Comparison of ENCODE assay signal across 12 mouse cellular contexts in genomic region chr5:101962824-101963223, GRCm38 (mm10).
DNase-seq lines count a peak whose midpoint lies in the region; ATAC-seq lines count a peak whose summit lies in the region.
"Had no signal": no experiment of that assay in that cellular context is flagged by ENCODE, and none has a peak within 500 bp of the region (broad histone marks: within the 10 kb centered on the region; RNA-seq: fewer than 3 reads in every experiment).

No protein-coding gene starts in this region.

- no peak overlapping the region for H3K4me3 ChIP-seq in forebrain, embryonic 14.5 days (ENCODE audit: low read depth, low read length)
- no peak overlapping the region for H3K4me3 ChIP-seq in forebrain, embryonic 10.5 days
- no peak overlapping the region for H3K4me3 ChIP-seq in hindbrain, embryonic 15.5 days
- H3K4me3 ChIP-seq: heart, adult 2 months; kidney, embryonic 15.5 days; left cerebral cortex, adult 2 months; limb, embryonic 13.5 days had no signal

- H3K4me2 ChIP-seq in forebrain, embryonic 14.5 days (ENCODE audit: low read length) = no peak overlapping the region
- H3K4me2 ChIP-seq in hindbrain, embryonic 15.5 days = no peak overlapping the region
- H3K4me2 ChIP-seq: kidney, embryonic 15.5 days; limb, embryonic 13.5 days had no signal

- DNase-seq in forebrain, embryonic 14.5 days (ENCODE audit: low spot score) = peak; percentile 67
- DNase-seq in forebrain, embryonic 10.5 days (ENCODE audit: extremely low spot score, low spot score) = no peak
- peak; percentile 23 for DNase-seq in right cerebral cortex, adult 18-20 months
- no peak for DNase-seq in right cerebral cortex, postnatal 25 days
- DNase-seq in kidney, adult 8-10 months = no peak
- DNase-seq: heart, adult 2 months; lung, postnatal 14 days had no signal

- no peak overlapping the region for H3K9ac ChIP-seq in forebrain, embryonic 14.5 days (ENCODE audit: low read length)
- no peak overlapping the region for H3K9ac ChIP-seq in hindbrain, embryonic 15.5 days
- H3K9ac ChIP-seq: kidney, embryonic 15.5 days; limb, embryonic 13.5 days had no signal

- 44% methylated on average over 4 of the region's 4 CpGs for WGBS in forebrain, embryonic 14.5 days
- WGBS in forebrain, embryonic 10.5 days = 86% methylated on average over 4 of the region's 4 CpGs
- 67% methylated on average over 4 of the region's 4 CpGs for WGBS in hindbrain, embryonic 15.5 days

- peak; percentile 53 for ATAC-seq in forebrain, embryonic 14.5 days
- ATAC-seq in hindbrain, embryonic 15.5 days (ENCODE audit: low FRiP score, low read depth) = 0 out of 2 replicates have a peak, but pooled peaks have one; percentile 21
- no peak for ATAC-seq in megakaryocyte-erythroid progenitor cell, adult 5-6 weeks (replicated peaks; ENCODE audit: low FRiP score, low TSS enrichment, poor library complexity, severe bottlenecking)

- peak overlapping the region; percentile 52 for H3K27ac ChIP-seq in forebrain, embryonic 14.5 days (ENCODE audit: low read depth, low read length)
- H3K27ac ChIP-seq in forebrain, embryonic 10.5 days = no peak overlapping the region
- H3K27ac ChIP-seq in hindbrain, embryonic 15.5 days (replicated peaks) = peak overlapping the region; percentile 49; the same call in 1 of the 2 replicates
- H3K27ac ChIP-seq: heart, adult 2 months; kidney, embryonic 15.5 days; left cerebral cortex, adult 2 months; limb, embryonic 13.5 days had no signal

- no peaks in the 10 kb centered on the region for H3K27me3 ChIP-seq in forebrain, embryonic 14.5 days (replicated peaks; ENCODE audit: control insufficient read depth, insufficient read depth, low read length)
- H3K27me3 ChIP-seq in forebrain, embryonic 10.5 days (ENCODE audit: poor library complexity, severe bottlenecking) = no peaks in the 10 kb centered on the region
- H3K27me3 ChIP-seq in hindbrain, embryonic 15.5 days = no peaks in the 10 kb centered on the region
- H3K27me3 ChIP-seq: kidney, embryonic 15.5 days; limb, embryonic 13.5 days had no signal

- peaks cover 38% of the 10 kb centered on the region for H3K36me3 ChIP-seq in forebrain, embryonic 14.5 days (ENCODE audit: control insufficient read depth, insufficient read depth, low read length)
- peaks cover 58% of the 10 kb centered on the region for H3K36me3 ChIP-seq in forebrain, embryonic 10.5 days (replicated peaks)
- H3K36me3 ChIP-seq in hindbrain, embryonic 15.5 days = peaks cover 23% of the 10 kb centered on the region

- H3K9me3 ChIP-seq in forebrain, embryonic 14.5 days (replicated peaks; ENCODE audit: control insufficient read depth, low read length) = no peaks in the 10 kb centered on the region
- H3K9me3 ChIP-seq in forebrain, embryonic 10.5 days = no peaks in the 10 kb centered on the region
- H3K9me3 ChIP-seq in hindbrain, embryonic 15.5 days = no peaks in the 10 kb centered on the region
- H3K9me3 ChIP-seq: kidney, embryonic 15.5 days; limb, embryonic 13.5 days had no signal

- H3K4me1 ChIP-seq in forebrain, embryonic 14.5 days (ENCODE audit: control insufficient read depth, insufficient read depth, low read length) = peaks cover 10% of the 10 kb centered on the region
- H3K4me1 ChIP-seq in forebrain, embryonic 10.5 days = peaks cover 5% of the 10 kb centered on the region; the same call in 1 of the 2 replicates
- H3K4me1 ChIP-seq in hindbrain, embryonic 15.5 days (replicated peaks) = peaks cover 5% of the 10 kb centered on the region

Comparison
In these comparisons a context has a peak if more than half of its experiments do, and no peak if none do; other contexts are left out.
1. DNase-seq: peak in forebrain, embryonic 14.5 days (single experiment) and right cerebral cortex, adult 18-20 months (single experiment); none in forebrain, embryonic 10.5 days (single experiment), right cerebral cortex, postnatal 25 days (single experiment) and kidney, adult 8-10 months (0 of 2).